Mouse (Mus musculus): ENCODE data around the gene Akirin2. TPM values are rescaled to one million over a fixed set of nuclear protein-coding genes. Genes with fewer than 3 reads are reported as not detected.

Akirin2 gene
- polyA plus RNA-seq, 1 experiment from 2014 or later = 77.2 TPM

GRCm38 (mm10) chr4:34614630-34615094, 63.9 kb downstream of the Akirin2 start, which contains the start of the genes Orc3 and Rars2:
Gene Orc3, minus strand, starts transcription at chr4:34614944.
Gene Rars2, plus strand, starts transcription at chr4:34614957.
- peak within 1 kb of the TSS; percentile 80 for H3K27ac ChIP-seq (ENCODE audit: low read depth, low read length)
- H3K36me3 ChIP-seq (ENCODE audit: control insufficient read depth, insufficient read depth, low read length) = peaks cover 9% of the 10 kb centered on the region; the same call in 1 of the 2 replicates
- peak; percentile 99 for ATAC-seq (ENCODE audit: low FRiP score, low TSS enrichment)
- under 1% methylated on average over 42 of the region's 42 CpGs for WGBS
- H3K4me3 ChIP-seq (ENCODE audit: low read length) = peak within 1 kb of the TSS; percentile 80
- peak within 1 kb of the TSS; percentile 82 for H3K9ac ChIP-seq (ENCODE audit: low read depth, low read length)
- no peaks in the 10 kb centered on the region for H3K27me3 ChIP-seq (ENCODE audit: control insufficient read depth, insufficient read depth, low read length)
- H3K9me3 ChIP-seq (ENCODE audit: control insufficient read depth, low read length) = no peaks in the 10 kb centered on the region
- peak within 1 kb of the TSS; percentile 58 for H3K4me2 ChIP-seq (replicated peaks; ENCODE audit: low read depth, low read length)
- peaks cover 13% of the 10 kb centered on the region for H3K4me1 ChIP-seq (ENCODE audit: control insufficient read depth, insufficient read depth, low read length)

GRCm38 (mm10) chr4:34615303-34615702, 64.6 kb downstream of the Akirin2 start:
- peak; percentile 28; the same call in 1 of the 2 replicates for ATAC-seq (ENCODE audit: low FRiP score, low TSS enrichment)

GRCm38 (mm10) chr4:34616146-34616545, 65.4 kb downstream of the Akirin2 start:
- H3K9me3 ChIP-seq (ENCODE audit: control insufficient read depth, low read length) = no peaks in the 10 kb centered on the region

More at GRCm38 (mm10) chr4:34615303-34615702, 64.6 kb downstream of the Akirin2 start:
- H3K9ac ChIP-seq (ENCODE audit: low read depth, low read length) = peak overlapping the region; percentile 82
- H3K4me1 ChIP-seq (ENCODE audit: control insufficient read depth, insufficient read depth, low read length) = peaks cover 13% of the 10 kb centered on the region
- H3K9me3 ChIP-seq (ENCODE audit: control insufficient read depth, low read length) = no peaks in the 10 kb centered on the region
- peak overlapping the region; percentile 80 for H3K4me3 ChIP-seq (ENCODE audit: low read length)
- 2% methylated on average over 13 of the region's 13 CpGs for WGBS
- H3K4me2 ChIP-seq (replicated peaks; ENCODE audit: low read depth, low read length) = peak overlapping the region; percentile 58
- H3K36me3 ChIP-seq (ENCODE audit: control insufficient read depth, insufficient read depth, low read length) = peaks cover 8% of the 10 kb centered on the region; the same call in 1 of the 2 replicates
- H3K27me3 ChIP-seq (ENCODE audit: control insufficient read depth, insufficient read depth, low read length) = no peaks in the 10 kb centered on the region
- H3K27ac ChIP-seq (ENCODE audit: low read depth, low read length) = no peak overlapping the region

More at GRCm38 (mm10) chr4:34616146-34616545, 65.4 kb downstream of the Akirin2 start:
- peak overlapping the region; percentile 80 for H3K4me3 ChIP-seq (ENCODE audit: low read length)
- no peaks in the 10 kb centered on the region for H3K27me3 ChIP-seq (ENCODE audit: control insufficient read depth, insufficient read depth, low read length)
- peaks cover 13% of the 10 kb centered on the region for H3K4me1 ChIP-seq (ENCODE audit: control insufficient read depth, insufficient read depth, low read length)
- H3K4me2 ChIP-seq (replicated peaks; ENCODE audit: low read depth, low read length) = peak overlapping the region; percentile 58
- ATAC-seq (ENCODE audit: low FRiP score, low TSS enrichment) = no peak
- no peak overlapping the region for H3K27ac ChIP-seq (ENCODE audit: low read depth, low read length)
- WGBS = 56% methylated on average over 8 of the region's 8 CpGs
- peak overlapping the region; percentile 82; the same call in 1 of the 2 replicates for H3K9ac ChIP-seq (ENCODE audit: low read depth, low read length)
- H3K36me3 ChIP-seq (ENCODE audit: control insufficient read depth, insufficient read depth, low read length) = peaks cover 8% of the 10 kb centered on the region; the same call in 1 of the 2 replicates

Other genes with a start within 250 kb of the Akirin2 start
- gene Orc3, start 64.0 kb downstream of the Akirin2 start, polyA plus RNA-seq (2014; fragmentation: Nextera tagmentation; extraction: Ambion mirVana) = 80.3 and 111 TPM in 2 replicates
- gene Rars2, start 64.0 kb downstream of the Akirin2 start, polyA plus RNA-seq (2014; fragmentation: Nextera tagmentation; extraction: Ambion mirVana) = 68.9 and 75.5 TPM in 2 replicates
- gene Slc35a1, start 136.5 kb downstream of the Akirin2 start, polyA plus RNA-seq (2014; fragmentation: Nextera tagmentation; extraction: Ambion mirVana) = 60.4 and 69.2 TPM in 2 replicates
- 0.69 and 1.8 TPM in 2 replicates for gene Cfap206, start 179.3 kb downstream of the Akirin2 start, polyA plus RNA-seq (2014; fragmentation: Nextera tagmentation; extraction: Ambion mirVana)
- not detected in 2 replicates for gene Gm136, start 205.3 kb downstream of the Akirin2 start, polyA plus RNA-seq (2014; fragmentation: Nextera tagmentation; extraction: Ambion mirVana)
- 48.7 and 67.9 TPM in 2 replicates for gene Smim8, start 227.5 kb downstream of the Akirin2 start, polyA plus RNA-seq (2014; fragmentation: Nextera tagmentation; extraction: Ambion mirVana)

All from kidney, embryonic 14.5 days (tissue).